Mouse (Mus musculus) liver, embryonic 14.5 days (tissue): ENCODE results near the gene Zfp280d. TPM values are rescaled to one million over a fixed set of nuclear protein-coding genes. Genes with fewer than 3 reads are reported as not detected.

Experiments
- ATAC-seq: fragments of 200-750 bp; cut with Nextera tagmentation; 2 replicates; pipeline ENCODE4 v1.8.0; 2017; ENCODE audit warnings: moderate number of reproducible peaks, mild to moderate bottlenecking, moderate library complexity; ENCODE audit not compliant: insufficient read depth
- DNase-seq, 3 experiments: peaks; one replicate each; pipeline ENCODE4 v3.0.0-alpha.2; 2012 to 2013; ENCODE audit warnings: low read depth in 3 of 3, low spot score in 3 of 3
- H3K27ac ChIP-seq: fragments of 300-500 bp; sonication (generic); 2 replicates; pipeline ENCODE4 v1.5.1; 2014; ENCODE audit warnings: moderate library complexity, mild to moderate bottlenecking, control low read depth, inconsistent platforms
- H3K27me3 ChIP-seq: fragments of 300-500 bp; sonication (generic); 2 replicates; pipeline ENCODE4 v1.6.1; 2014; ENCODE audit warnings: mild to moderate bottlenecking, low read length, moderate library complexity; ENCODE audit not compliant: control insufficient read depth, insufficient read depth
- H3K36me3 ChIP-seq: fragments of 300-500 bp; sonication (generic); replicated peaks from 2 replicates; pipeline ENCODE4 v1.6.1; 2014; ENCODE audit warnings: low read depth; ENCODE audit not compliant: control insufficient read depth, insufficient read depth
- H3K4me1 ChIP-seq, 2 experiments: fragments of 200-500 bp in 1 of 2; fragments of 300-500 bp in 1 of 2; sonication (generic) in 1 of 2; replicated peaks; 2 replicates each; pipeline ENCODE4 v1.6.1; 2012 to 2014; ENCODE audit warnings: antibody characterized with exemption in 1 of 2, inconsistent platforms in 1 of 2, low read length in 1 of 2; ENCODE audit not compliant: control insufficient read depth in 2 of 2, insufficient read depth in 2 of 2
- H3K4me2 ChIP-seq: fragments of 300-500 bp; sonication (generic); 2 replicates; pipeline ENCODE4 v1.6.1; 2014; ENCODE audit warnings: low read depth, mild to moderate bottlenecking, control low read depth, moderate library complexity
- H3K4me3 ChIP-seq, 2 experiments: fragments of 200-500 bp in 1 of 2; fragments of 300-500 bp in 1 of 2; sonication (generic) in 1 of 2; 2 replicates each; pipeline ENCODE4 v1.5.1; 2012 to 2014; ENCODE audit warnings: low read depth in 2 of 2, low read length in 2 of 2, mild to moderate bottlenecking in 2 of 2, control low read depth in 1 of 2, inconsistent platforms in 1 of 2, moderate library complexity in 1 of 2; ENCODE audit not compliant: insufficient read depth in 1 of 2
- H3K9ac ChIP-seq: fragments of 300-500 bp; sonication (generic); replicated peaks from 2 replicates; pipeline ENCODE4 v1.6.1; 2014; ENCODE audit warnings: mild to moderate bottlenecking, control low read depth, moderate library complexity
- H3K9me3 ChIP-seq: fragments of 300-500 bp; sonication (generic); 2 replicates; pipeline ENCODE4 v1.6.1; 2016; ENCODE audit warnings: low read length, mixed read lengths; ENCODE audit not compliant: control insufficient read depth
- CTCF ChIP-seq: IDR thresholded peaks from 2 replicates; pipeline ENCODE4 v1.5.1; 2016; ENCODE audit warnings: antibody characterized with exemption, low read depth, control low read depth
- EP300 ChIP-seq: IDR thresholded peaks from 2 replicates; pipeline ENCODE4 v1.6.1; 2016; ENCODE audit warnings: antibody characterized with exemption, low read depth
- WGBS: fragments of 180-500 bp; shearing (Covaris S2); extraction: QIAGEN DNeasy Blood & Tissue Kit; methylation state at CpG from one replicate; pipeline ENCODE4 v1.1.7; 2014; ENCODE audit not compliant: insufficient replicate concordance; 5-methylcytosine and 5-hydroxymethylcytosine counted together
- polyA plus RNA-seq, 2 experiments: library from polyadenylated mRNA; depleted of rRNA in 1 of 2; stranded (reverse) in 1 of 2; unstranded in 1 of 2; fragments of >200 nt; fragmentation: Nextera tagmentation in 1 of 2; extraction: Ambion mirVana in 1 of 2; gene quantifications; 2 replicates each; pipeline versions ENCODE4 v1.2.1 to v1.2.3; 2012 to 2014

The Zfp280d gene
- polyA plus RNA-seq, 2 experiments = 11.0 to 14.5 TPM

GRCm38 (mm10) chr9:72336069-72336468 lies 61.4 kb downstream of the Zfp280d start:
- Histone ChIP-seq H3K4me2 (no peak overlapping the region), H3K27ac (no peak overlapping the region)
- peak; percentile 47; the same call in 1 of the 2 replicates for ATAC-seq

GRCm38 (mm10) chr9:72339119-72339518 lies 64.5 kb downstream of the Zfp280d start:
- Histone ChIP-seq H3K36me3 (peaks cover 5% of the 10 kb centered on the region), H3K9me3 (no peaks in the 10 kb centered on the region), H3K9ac (no peak overlapping the region), H3K27me3 (no peaks in the 10 kb centered on the region), H3K27ac (no peak overlapping the region), H3K4me3 (no peak overlapping the region), H3K4me2 (no peak overlapping the region), H3K4me1 (no peaks in the 10 kb centered on the region; a peak in 2 of 4 replicates)
- DNase-seq (no peak), ATAC-seq (no peak)
- WGBS = 88% methylated on average over 2 of the region's 2 CpGs
- TF ChIP-seq EP300 (no peak), CTCF (no peak)

More at GRCm38 (mm10) chr9:72336069-72336468, 61.4 kb downstream of the Zfp280d start:
- no peak overlapping the region for H3K4me3 ChIP-seq
- WGBS = 20% methylated on average over 2 of the region's 2 CpGs
- no peaks in the 10 kb centered on the region for H3K27me3 ChIP-seq
- no peaks in the 10 kb centered on the region for H3K9me3 ChIP-seq
- H3K9ac ChIP-seq = no peak overlapping the region
- TF ChIP-seq EP300 (no peak), CTCF (no peak)
- no peaks in the 10 kb centered on the region; a peak in 2 of 4 replicates for H3K4me1 ChIP-seq
- H3K36me3 ChIP-seq = peaks cover 12% of the 10 kb centered on the region
- peak; percentile 7 to 20 (median 12) for DNase-seq

GRCm38 (mm10) chr9:72343844-72344243 lies 69.2 kb downstream of the Zfp280d start:
- peaks cover 8% of the 10 kb centered on the region for H3K36me3 ChIP-seq
- no peaks in the 10 kb centered on the region for H3K27me3 ChIP-seq
- no peaks in the 10 kb centered on the region for H3K9me3 ChIP-seq
- no peak overlapping the region for H3K27ac ChIP-seq
- no peaks in the 10 kb centered on the region for H3K4me1 ChIP-seq
- no peak overlapping the region for H3K9ac ChIP-seq
- ATAC-seq (no peak), DNase-seq (no peak)
- TF ChIP-seq CTCF = no peak
- no peak for TF ChIP-seq EP300
- H3K4me3 ChIP-seq = no peak overlapping the region
- no peak overlapping the region for H3K4me2 ChIP-seq

- ATAC-seq (no peak), DNase-seq (no peak)
- H3K36me3 ChIP-seq = no peaks in the 10 kb centered on the region
- no peaks in the 10 kb centered on the region for H3K27me3 ChIP-seq
- no peaks in the 10 kb centered on the region for H3K9me3 ChIP-seq
- H3K9ac ChIP-seq = no peak overlapping the region
- WGBS = 75% methylated on average over 2 of the region's 2 CpGs
- no peak overlapping the region for H3K4me3 ChIP-seq
- no peak overlapping the region for H3K27ac ChIP-seq
- no peak overlapping the region for H3K4me2 ChIP-seq
- no peaks in the 10 kb centered on the region for H3K4me1 ChIP-seq
- no peak for TF ChIP-seq EP300
- TF ChIP-seq CTCF = peak; percentile 17; the same call in 1 of the 2 replicates
Measured at GRCm38 (mm10) chr9:72372359-72372758, 97.7 kb downstream of the Zfp280d start.

GRCm38 (mm10) chr9:72374074-72374473 lies 99.4 kb downstream of the Zfp280d start:
- Histone ChIP-seq H3K4me1 (no peaks in the 10 kb centered on the region), H3K4me3 (no peak overlapping the region), H3K36me3 (no peaks in the 10 kb centered on the region), H3K4me2 (no peak overlapping the region), H3K27me3 (no peaks in the 10 kb centered on the region), H3K9ac (no peak overlapping the region), H3K27ac (no peak overlapping the region), H3K9me3 (no peaks in the 10 kb centered on the region)
- peak; percentile 74 for TF ChIP-seq CTCF
- no peak for TF ChIP-seq EP300
- WGBS = 80% methylated on average over 3 of the region's 3 CpGs
- ATAC-seq (no peak), DNase-seq (peak in 1 of 3 experiments; percentile 14)
